Mouse (Mus musculus): Measurements from ENCODE around the gene Ccnt1.
"Not testable (repeated sequence)": the region's sequence is repeated elsewhere in the genome, so short reads cannot be mapped to it uniquely, and the experiment has no call there.

Gene Ccnt1

GRCm38 (mm10) chr15:98543341-98543740 lies 27.4 kb downstream of the Ccnt1 start:
- no peak for DNase-seq (ENCODE audit: low spot score in 2 of 2)

- DNase-seq (ENCODE audit: low spot score in 2 of 2) = no peak
Observed at GRCm38 (mm10) chr15:98541064-98541463, 29.7 kb downstream of the Ccnt1 start.

GRCm38 (mm10) chr15:98537923-98538322 lies 32.8 kb downstream of the Ccnt1 start:
- DNase-seq (ENCODE audit: low spot score in 2 of 2) = no peak

GRCm38 (mm10) chr15:98536828-98537510 lies 33.8 kb downstream of the Ccnt1 start:
- no peak for DNase-seq (ENCODE audit: low spot score in 2 of 2)

GRCm38 (mm10) chr15:98535921-98536320 lies 34.8 kb downstream of the Ccnt1 start:
- no peak for DNase-seq (ENCODE audit: low spot score in 2 of 2)

- DNase-seq (ENCODE audit: low spot score in 2 of 2) = peak; percentile 98 to 99
Observed at GRCm38 (mm10) chr15:98533881-98534627, 36.7 kb downstream of the Ccnt1 start, which contains the start of gene Kansl2. TSS of gene Kansl2 (minus strand) at chr15:98534264.

GRCm38 (mm10) chr15:98533035-98533531 lies 37.6 kb downstream of the Ccnt1 start:
- DNase-seq (ENCODE audit: low spot score in 2 of 2) = no peak

- no peak for DNase-seq (ENCODE audit: low spot score in 2 of 2)
Observed at GRCm38 (mm10) chr15:98532281-98532680, 38.4 kb downstream of the Ccnt1 start.

GRCm38 (mm10) chr15:98528066-98528563 lies 42.6 kb downstream of the Ccnt1 start:
- DNase-seq (ENCODE audit: low spot score in 2 of 2) = no peak

GRCm38 (mm10) chr15:98527056-98527771 lies 43.5 kb downstream of the Ccnt1 start:
- no peak for DNase-seq (ENCODE audit: low spot score in 2 of 2)

GRCm38 (mm10) chr15:98526057-98526456 lies 44.7 kb downstream of the Ccnt1 start:
- no peak for DNase-seq (ENCODE audit: low spot score in 2 of 2)

GRCm38 (mm10) chr15:98521245-98521644 lies 49.5 kb downstream of the Ccnt1 start:
- no peak for DNase-seq (ENCODE audit: low spot score in 2 of 2)

- DNase-seq (ENCODE audit: low spot score in 2 of 2) = no peak
Observed at GRCm38 (mm10) chr15:98517380-98518355, 53.1 kb downstream of the Ccnt1 start.

- DNase-seq (ENCODE audit: low spot score in 2 of 2) = not testable (repeated sequence)
Observed at GRCm38 (mm10) chr15:98514845-98515244, 55.9 kb downstream of the Ccnt1 start.

GRCm38 (mm10) chr15:98514146-98514545 lies 56.6 kb downstream of the Ccnt1 start:
- no peak for DNase-seq (ENCODE audit: low spot score in 2 of 2)

GRCm38 (mm10) chr15:98513676-98514075 lies 57.0 kb downstream of the Ccnt1 start:
- DNase-seq (ENCODE audit: low spot score in 2 of 2) = not testable (repeated sequence)

GRCm38 (mm10) chr15:98512799-98513321 lies 57.9 kb downstream of the Ccnt1 start:
- DNase-seq (ENCODE audit: low spot score in 2 of 2) = peak in 1 of 2 experiments; percentile 45

GRCm38 (mm10) chr15:98512232-98512631 lies 58.5 kb downstream of the Ccnt1 start:
- no peak for DNase-seq (ENCODE audit: low spot score in 2 of 2)

GRCm38 (mm10) chr15:98511386-98511928 lies 59.3 kb downstream of the Ccnt1 start:
- DNase-seq (ENCODE audit: low spot score in 2 of 2) = no peak
